Mouse (Mus musculus) R1 (cell line): ENCODE measurements around the gene Cyct.

Experiments
- DNase-seq: peaks from one replicate; pipeline ENCODE4 v3.0.0-alpha.2; 2018; ENCODE audit warnings: low read depth, low spot score

Gene Cyct

DNA sequence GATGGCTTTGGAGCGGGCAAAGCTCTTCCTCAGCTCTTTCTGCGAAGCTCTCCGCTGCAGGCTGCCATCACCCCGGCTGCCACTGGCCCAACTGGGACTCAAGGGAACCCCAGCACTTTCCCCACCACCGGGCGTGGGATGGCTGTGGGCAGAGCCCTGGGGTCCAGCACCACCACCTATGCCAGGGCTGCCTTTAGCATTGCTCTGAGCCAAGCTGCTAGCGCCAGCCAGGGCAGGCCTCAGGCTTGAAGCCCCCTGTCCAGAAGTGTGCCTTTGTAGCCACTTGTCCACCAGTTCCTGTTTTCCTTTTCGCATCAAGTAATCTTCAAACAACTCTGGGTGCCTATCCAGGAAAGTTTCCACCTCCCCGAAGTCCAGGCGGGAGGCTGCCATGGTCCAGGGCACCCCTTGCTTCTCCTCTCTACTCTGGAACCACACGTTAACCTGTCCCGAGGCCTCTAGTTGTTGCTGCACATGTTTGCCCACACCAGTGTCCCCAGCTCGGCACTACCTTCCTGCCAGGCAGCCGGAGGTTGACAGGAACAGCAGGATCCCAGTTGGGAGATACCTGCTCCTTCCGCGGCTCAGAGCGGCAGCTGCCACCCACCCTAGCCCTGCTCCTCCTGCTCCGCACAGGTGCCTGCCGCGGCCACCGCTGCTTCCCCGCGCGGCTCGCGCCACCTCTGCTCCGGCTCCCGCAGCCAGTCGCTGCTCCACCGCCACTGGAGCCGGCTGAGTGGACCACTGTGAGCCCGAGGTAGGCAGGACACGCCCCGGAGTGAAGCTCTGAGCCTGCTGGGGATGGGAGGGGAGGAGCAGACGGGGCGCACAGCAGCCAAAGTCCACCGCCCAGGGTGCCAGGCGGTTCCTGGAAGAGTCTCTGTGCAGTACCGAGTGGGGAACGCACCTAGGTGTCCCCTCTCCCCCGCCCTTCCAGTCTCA lies 21.8 kb downstream of the Cyct start, which contains the start of gene Pde11a:
Pde11a (minus strand) TSS at position 560 of the 942 bp plus-strand sequence.
- DNase-seq: peak; percentile 69

- DNase-seq: peak; percentile 57
Observed at GRCm38 (mm10) chr2:76334596-76334995, 25.7 kb downstream of the Cyct start.

GRCm38 (mm10) chr2:76332161-76332805 lies 28.0 kb downstream of the Cyct start:
- no peak for DNase-seq

DNA sequence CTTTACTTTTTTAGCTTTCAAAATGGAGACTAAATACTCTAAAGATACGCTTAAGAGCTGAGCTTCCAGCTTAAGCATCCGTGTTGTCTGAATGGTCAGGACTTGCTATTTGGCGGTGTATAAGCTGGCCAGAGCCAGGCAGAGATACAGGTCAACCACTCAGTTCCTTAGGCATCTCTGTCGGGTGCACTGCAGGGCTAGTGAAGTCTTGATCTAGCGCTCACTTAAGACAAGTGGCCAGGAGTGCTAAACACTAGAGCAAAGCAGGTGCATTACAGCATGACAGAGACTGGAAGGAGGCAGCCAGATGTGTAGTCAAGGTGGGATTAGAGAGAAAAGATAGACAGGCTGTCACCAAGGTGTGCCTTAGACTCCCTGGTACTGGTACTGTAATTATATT lies 30.2 kb downstream of the Cyct start:
- DNase-seq: no peak

GRCm38 (mm10) chr2:76326161-76326560 lies 34.1 kb downstream of the Cyct start:
- no peak for DNase-seq

GRCm38 (mm10) chr2:76324463-76324862 lies 35.8 kb downstream of the Cyct start:
- DNase-seq: no peak

GRCm38 (mm10) chr2:76323185-76323875 lies 36.9 kb downstream of the Cyct start:
- no peak for DNase-seq

- DNase-seq: no peak
Observed at GRCm38 (mm10) chr2:76320336-76320735, 39.9 kb downstream of the Cyct start.

- no peak for DNase-seq
Observed at GRCm38 (mm10) chr2:76319231-76319630, 41.0 kb downstream of the Cyct start.
